Mouse (Mus musculus) heart, adult 9 months (tissue): ENCODE measurements around the gene Rad50.

Source experiments
- DNase-seq, 2 experiments: peaks; one replicate each; pipeline ENCODE4 v3.0.0; 2022; ENCODE audit warnings: low spot score in 2 of 2

Rad50 gene

DNA sequence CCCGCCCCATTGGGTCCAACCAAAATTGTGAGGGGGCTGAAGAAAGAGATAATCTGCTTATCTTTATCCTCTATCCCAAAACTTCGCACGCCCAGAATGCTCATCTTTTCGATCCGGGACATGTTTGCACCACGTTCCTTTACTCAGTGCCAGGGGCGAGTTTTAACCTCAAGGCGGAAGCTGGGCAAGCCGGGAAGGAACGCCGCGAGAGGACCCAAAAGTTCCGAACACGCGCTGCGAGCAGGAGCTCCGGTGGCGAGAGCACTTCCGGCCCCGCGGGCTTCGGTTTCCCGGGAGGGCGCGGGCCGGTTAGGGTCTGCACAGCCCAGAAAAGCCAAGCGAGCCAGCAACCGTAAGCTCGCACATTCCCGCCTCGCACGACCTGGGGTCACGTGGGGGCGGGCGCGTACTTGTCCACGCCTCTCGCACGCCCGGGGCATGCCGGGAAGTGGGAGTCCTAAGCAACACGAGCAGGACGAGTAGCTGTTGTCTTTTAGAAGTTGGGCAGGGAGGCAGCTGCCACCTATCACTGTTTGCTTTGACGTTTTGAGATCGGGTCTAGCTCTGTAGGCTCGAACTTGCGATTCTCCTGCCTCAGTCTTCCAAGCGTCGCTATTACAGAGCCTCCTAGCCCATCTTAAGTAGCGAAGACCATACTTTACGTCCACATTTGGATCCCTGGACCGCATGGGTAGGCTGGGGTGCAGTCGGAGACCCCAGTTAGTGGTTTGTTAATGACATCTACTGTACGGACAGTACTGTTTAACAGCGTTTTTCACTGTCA is at the start of gene Rad50:
TSS of gene Rad50 (minus strand) at position 386 of the 784 bp plus-strand sequence.
- peak; percentile 87 to 91 for DNase-seq

DNA sequence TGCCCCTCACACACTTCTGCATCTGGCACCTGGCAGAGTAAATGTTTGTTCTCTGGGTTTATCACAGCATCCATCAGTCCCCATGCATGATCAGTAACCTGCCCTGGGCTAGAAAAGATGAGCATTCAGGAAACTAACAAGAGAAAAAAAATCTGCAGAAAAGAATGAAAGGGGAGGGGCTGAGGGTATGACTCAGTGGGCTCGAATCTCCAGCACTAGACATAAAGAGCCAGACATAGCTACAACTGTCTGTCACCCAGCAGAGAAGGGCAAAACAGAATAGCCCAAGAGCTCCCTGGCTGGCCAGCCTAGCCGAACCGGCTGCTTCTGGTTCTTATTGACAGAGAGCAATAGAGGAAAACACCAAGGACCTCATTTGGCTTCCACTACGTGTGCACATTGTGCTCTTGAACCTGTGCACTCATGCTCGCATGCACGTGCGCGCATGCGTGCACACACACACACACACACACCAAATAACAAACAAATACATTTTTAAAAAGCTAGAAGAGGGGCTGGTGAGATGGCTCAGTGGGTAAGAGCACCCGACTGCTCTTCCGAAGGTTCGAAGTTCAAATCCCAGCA is 48.0 kb upstream of the Rad50 start:
- no peak for DNase-seq

DNA sequence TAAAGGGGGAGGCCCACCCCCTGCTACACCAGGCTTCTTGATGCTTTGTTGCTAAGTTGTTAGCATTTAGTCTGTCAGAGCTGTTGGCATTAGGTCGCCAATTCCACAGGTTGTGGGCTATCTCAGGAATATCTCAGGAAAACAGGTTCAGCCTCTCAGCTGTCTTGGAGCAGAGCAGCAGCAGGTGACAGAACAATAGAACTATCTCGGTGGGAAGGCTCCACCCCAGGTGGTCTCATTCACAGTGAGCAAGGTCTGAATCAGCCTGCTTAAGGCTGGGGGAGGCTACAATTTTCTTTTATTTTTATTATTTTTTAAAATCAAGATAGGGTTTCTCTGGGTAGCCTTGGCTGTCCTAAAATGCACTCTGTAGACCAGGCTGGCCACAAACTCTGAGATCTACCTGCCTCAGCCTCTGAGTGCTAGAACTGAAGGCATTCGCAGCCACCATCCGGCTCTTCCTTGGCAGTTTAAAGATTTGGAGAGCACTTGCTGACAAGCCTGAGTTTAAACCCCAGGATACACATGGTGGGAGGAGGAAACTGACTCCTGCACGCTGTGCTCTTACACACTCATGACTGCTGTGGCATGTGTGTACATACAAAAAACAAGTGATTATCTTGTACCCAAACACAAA is 42.7 kb upstream of the Rad50 start:
- DNase-seq, result no peak

DNA sequence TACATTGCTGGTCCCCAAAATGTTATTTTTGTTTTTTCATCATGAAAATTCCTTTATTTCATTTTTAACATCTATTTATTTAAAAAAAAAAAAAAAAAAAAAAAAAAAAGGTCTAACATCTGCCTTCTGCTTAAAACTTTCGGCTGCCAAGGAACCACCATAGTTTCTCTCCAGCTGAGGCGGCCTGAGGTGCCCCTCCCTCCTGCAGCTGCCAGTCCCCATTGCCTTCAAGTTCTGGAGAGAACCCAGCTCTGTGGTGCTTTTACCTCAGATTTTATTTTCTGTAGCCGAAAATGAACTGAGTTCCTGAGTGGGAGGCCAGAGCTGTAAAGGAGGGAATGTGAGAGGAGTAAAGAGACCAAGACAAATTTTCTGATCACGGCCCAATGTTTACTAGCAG is 42.2 kb upstream of the Rad50 start:
- DNase-seq, result no peak

DNA sequence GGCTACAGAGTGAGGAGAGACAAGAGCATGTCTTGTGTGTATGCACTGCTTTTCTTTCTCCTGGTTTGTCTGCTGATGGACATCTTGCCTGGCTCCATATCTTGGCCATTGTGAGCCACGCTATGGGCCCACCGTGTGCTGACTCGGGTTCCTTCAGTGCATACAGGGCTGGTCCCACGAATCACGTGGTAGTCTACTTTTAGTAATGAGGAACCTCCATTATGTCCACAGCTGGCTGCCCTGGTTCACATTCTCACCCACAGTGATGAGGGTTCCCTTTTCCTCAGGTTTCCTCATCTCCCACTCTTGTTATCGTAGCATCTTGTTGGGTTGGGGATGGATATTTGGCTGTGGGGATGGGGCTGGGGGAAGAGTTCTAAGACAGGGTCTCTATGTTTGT is 41.5 kb upstream of the Rad50 start:
- DNase-seq, result no peak

DNA sequence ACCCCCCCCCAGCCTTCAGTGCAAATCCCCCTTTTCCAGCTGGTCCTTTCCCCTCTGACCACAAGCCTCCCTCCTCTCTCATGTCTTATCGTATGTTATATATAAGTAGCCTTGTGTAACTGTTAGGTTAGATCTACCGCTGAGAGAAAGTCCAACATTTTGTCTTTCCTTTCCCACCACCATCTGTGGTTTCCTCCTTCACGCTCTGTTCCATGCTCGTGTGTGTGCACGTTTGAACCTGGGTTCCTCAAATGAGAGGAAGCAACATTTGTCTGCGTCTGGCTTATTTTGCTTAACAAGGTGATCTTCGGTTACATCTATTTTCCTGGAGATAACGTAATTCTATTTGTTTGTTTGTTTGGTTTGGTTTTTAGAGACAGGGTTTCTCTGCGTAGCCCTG is 40.9 kb upstream of the Rad50 start:
- no peak for DNase-seq

DNA sequence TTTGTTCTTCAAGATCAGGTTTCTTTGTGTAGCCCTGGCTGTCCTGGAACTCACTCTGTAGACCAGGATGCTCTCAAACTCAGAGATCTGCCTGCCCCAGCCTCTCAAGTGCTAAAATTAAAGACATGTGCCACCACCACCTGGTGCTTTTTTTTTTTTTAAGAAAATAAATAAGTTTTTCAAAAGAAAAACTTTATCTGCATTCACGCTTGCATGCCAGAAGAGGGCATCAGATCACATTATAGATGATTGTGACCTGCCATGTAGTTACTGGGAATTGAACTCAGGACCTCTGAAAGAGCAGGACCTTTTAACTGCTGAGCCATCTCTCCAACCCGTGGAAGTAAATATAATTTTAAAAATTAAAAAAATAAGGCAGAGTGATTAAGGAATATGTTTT is 38.1 kb upstream of the Rad50 start:
- DNase-seq, result no peak

DNA sequence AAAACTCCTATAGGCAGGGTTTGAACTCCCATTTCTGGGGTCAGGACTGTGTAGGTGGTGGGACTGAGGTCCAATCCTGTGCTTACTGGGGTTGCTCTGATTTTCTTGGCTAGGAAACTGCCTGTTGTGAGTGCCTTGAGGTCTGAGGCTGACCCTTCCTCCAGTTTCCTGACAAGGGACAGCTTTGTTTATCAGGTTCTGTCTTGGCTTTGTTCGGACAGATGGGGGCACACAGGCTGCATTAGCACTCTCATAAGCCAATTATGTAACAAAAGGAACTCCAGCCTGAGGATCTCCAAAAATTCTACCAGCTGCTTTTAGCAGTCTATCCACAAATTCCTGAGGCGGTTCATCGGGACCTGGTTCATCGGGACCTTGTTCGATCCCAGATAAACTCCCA is 35.2 kb upstream of the Rad50 start:
- peak; percentile 47 to 59 for DNase-seq

DNA sequence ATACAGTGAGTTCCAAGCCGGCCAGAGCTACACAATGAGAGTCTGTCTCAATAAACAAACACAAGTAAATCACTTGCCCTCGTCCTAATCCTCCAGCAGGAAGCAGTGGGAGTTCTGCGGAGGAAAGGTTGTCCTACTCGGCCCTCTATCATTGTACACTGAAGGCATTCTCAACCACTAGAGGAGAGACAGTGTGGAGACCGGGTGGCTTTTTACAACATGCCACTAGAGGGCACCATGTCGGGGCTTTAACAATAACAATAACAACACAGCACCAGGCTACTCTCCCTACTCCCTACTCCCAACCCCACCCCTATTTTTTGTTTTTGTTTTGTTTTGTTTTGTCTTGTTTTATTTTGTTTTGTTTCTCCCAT is 30.4 kb upstream of the Rad50 start:
- DNase-seq, result peak; percentile 65 to 69

DNA sequence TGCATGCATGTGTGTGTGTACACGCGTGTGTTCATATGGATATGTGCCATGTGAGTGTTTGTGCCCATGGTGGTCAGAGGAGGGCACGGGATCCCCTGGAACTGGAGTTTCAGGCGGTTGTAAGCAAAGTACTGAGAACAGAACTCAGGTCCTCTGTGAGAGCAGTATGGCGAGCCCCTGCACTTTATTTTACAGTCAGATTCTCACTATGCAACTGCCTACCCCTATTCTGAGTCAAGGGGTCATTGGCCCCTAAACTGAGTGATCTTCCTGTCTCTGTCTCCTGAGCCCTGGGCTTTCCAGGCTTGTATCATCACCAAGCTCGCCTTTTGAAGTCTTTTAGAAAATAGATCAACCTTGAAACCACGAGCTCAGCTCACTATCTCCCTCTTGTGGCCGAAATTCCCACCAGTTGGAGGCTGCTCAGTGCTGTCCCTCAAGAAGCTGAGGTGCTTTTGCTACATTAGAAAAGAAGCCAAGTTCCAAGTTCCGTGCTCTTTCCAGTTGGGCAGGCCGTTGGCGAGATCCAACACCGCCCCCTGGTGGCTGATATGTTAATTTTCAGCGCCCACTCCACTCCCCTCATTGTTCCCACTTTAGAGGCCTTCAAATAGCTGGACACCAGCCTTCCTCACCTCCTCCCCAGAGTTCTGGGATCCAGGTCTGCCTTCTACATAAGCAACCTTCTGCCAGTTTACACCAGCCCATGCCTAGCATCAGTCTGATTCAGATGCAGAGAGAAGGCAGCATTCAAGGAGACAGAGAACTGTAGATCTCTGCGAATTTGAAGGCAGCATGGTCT is 29.9 kb upstream of the Rad50 start:
- DNase-seq, result peak; percentile 56 to 76

DNA sequence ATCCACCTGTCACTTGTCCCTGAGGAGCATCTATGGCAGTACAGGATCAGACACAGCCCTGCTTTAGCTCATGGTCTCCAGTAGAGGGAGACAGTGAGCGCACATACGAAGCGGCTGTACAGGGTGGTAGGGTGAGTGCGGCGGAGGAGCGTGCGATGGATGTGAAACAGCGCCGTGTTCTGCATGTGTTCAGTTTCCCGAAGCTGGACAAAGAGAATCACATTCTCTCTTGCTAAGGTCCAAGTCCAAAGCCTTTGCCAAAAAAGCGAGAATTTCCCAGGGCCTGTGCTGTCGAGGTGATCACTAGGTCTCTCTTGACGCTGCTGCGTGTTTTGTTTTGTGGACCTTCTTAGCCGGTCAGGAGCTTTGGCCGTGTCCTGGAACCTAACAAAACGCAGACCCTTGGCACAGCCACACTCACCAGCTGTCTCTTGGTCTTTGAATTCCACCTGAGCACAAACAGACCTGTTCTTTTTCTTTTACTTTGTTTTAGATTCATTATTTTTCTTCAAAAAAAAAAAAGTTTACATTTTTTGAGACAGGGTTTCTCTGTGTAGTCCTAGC is 28.6 kb upstream of the Rad50 start:
- peak; percentile 54 to 61 for DNase-seq

DNA sequence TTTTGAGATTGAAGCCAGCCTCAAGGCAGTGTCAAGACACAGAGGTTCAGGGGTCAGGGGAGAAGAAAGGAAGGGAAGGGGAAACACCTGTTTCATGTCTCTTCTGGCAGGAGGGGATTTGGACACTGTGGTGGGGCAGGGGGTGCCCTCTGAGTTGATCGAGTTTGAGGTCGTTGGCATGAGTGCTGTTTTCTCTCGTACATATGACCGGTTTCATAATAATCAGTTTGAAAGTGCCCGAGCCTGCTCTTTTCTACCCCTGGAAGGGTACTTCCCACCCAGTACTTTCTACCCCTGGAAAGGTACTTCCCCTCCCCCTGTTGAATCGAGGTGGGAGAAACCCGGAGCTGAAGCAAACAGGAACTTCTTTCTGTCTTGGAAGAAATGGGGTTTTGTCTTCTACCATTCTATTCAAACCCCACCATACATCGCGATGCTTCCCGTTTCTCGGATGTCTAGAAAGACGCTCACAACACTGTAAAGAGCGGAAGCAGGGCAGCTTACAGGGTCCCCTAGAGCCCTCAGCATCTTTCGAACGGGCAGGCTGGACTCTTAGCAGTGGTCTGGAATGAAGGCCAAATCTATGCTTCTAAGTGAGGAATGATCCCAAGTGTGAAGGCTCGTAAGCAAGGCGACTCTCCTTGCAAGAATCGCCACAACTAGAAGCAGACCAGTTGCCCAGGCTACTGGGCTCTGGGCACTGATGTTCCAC is 28.0 kb upstream of the Rad50 start:
- no peak for DNase-seq

DNA sequence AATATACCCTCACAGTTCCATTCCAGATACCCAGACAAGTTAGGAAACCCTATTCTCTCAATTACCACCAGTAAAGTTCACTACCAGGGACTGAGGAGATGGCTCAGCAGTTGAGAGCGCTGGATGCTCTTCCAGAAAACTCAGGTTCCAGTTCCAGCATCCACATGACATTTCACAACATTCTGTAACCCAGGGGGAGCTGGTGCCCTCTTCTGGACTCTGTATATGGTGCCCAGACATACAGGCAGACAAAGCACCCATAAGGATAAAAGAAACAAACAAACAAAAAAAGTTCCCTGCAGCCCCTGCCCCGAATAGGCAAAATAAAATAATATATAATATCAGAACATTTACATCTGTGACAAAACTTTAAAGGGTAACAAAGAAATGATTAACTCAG is 27.3 kb upstream of the Rad50 start:
- no peak for DNase-seq

DNA sequence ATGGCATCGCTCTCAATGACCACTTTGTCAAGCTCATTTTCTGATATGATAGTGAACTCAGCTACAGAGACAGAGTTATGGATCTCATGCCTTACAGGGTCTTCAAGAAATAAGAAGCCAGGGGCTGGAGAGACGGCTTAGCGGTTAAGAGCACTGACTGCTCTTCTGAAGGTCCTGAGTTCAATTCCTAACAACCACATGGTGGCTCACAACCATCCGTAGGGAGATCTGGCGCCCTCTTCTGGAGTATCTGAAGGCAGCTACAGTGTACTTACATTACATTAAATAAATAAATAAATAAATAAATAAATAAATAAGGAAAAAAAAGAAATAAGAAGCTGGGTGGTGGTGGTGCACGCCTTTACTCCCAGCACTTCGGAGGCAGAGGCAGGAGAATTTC is 26.7 kb upstream of the Rad50 start:
- no peak for DNase-seq

DNA sequence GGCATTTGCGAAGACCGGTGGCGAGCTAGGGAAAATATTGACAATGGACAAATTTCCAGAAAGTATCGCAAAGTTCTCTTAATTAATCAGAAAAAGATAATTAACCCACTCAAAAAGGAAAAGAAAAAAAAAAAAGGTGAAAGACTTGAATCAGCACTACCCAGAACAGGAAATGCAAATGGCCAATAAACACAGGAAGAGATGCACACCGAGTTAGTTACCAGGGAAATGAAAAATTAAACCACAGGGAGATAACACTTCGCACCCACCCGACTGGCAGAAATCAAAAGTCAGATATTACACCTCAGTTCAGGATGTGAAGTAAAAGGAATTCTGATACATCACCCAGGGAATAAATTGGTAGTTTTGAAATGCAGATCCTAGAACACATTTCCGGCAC is 25.1 kb upstream of the Rad50 start:
- DNase-seq, result no peak

DNA sequence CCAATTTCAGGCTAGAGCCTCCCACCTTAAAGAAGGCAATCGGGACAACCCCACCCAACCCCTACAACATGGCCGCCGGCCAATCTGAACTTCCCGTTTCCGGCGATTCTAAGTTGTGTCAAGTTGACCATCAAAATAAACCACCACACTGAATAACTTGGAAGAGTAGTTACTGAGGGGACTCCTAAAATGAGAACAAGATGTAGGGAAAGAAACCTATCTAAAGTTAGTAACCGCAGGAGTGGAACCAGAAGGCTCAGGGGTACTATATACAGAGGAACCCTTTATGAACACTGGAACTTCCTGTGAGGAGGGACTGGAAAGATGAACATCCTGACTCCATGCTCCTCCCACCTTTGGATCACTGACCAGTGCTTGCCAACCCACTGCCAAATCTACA is 24.3 kb upstream of the Rad50 start:
- no peak for DNase-seq

DNA sequence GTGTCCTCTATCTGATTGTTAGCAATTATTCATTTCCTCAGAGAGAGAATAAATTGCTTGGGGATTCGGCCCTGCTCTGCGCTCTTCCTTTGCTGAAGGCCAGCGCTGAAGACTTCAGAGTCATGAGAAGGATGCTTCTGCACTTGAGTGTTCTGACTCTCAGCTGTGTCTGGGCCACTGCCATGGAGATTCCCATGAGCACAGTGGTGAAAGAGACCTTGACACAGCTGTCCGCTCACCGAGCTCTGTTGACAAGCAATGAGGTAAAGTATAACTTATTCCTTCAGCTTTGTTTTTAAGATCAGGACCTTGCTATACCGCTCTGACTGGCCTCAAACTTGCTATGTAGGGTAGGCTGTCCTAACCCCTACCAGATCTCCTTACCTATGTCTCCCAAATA is 13.6 kb upstream of the Rad50 start, which contains the start of gene Il5:
TSS of gene Il5 (plus strand) at position 80 of the 400 bp plus-strand sequence.
- no peak for DNase-seq

DNA sequence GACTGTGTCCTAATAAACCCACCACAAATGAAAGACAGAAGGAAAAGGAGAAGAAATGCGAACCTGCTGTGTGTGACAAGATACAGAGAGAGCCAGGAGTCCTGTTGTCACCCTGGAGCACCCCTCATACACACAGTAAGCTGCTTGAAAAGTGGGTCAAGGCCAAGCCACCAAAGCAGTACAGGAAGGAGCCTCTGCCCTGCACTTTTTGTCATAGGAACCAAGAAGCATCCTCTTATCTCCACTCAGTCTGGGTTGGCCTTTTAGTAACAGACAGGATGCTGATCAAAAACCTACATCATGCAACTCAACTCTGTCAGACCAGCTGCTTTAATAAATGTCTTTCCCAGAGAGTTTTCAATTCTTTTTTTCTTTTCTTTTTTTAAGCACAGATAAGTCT is 12.6 kb upstream of the Rad50 start:
- no peak for DNase-seq

DNA sequence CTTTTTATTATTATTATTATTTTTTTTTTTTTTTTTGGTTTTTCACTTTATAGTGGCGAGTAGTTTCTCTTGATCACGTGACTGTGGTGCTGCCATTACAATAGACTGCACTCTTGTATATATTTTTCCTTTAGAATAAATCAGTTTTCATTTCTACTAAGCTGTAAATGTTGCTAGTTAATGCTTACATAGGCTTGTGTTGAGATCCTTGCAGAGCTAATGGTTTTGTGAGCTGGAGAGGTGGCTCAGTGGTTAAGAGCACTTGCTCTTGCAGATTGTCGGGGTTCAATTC is 545 bp upstream of the Rad50 start:
- DNase-seq, result no peak

DNA sequence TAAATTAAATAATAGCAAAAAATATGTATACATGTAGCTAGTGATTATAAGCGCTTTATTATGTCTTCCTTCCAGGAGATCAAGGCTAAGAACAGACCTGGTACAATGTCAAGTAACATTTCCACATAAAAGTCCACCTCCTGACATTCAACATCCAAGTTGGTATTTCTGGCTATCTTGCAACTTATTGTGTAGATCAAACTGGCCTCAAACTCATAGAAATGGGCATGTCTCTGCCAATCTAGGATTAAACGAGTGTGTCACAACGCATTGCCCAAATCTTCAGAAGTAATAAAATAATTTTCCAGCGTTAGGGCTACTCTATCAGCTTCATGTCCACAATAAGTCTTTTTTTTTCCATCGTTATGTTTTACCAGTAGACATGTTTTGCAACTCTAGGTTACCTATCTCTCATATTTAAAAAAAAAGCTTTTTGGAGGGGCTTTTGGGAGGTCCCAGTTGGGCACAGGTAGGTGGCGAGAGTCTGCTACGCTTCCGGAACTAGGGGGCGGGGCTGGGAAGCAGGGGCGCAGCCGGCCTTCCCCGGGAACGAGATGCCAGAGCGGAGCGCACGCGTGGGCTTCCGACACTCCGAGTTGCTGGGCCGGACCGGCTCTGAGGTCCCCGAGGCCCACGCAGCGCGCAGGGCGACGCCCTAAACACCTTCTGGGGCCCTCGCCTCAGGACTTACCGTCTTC is 734 bp downstream of the Rad50 start:
- peak in 1 of 2 experiments; percentile 8 for DNase-seq

DNA sequence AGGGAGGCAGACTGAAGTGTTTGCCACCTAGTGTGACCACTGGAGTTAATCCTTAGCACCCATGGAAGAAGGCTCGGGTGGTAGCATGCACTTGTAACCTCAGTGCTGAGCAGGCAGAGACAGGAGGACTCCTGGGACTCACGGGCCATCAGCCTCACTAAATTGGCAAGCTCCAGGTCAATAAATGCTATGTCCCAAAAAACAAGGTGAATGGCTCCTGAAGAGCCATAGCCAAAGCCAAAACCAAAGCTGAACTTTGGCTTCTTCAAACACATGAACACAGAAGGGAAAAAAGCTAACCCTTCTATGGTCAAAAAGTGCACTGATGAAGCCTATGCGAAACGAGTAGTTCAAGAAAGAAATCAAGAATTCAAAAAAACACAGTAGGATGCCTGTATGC is 7.8 kb downstream of the Rad50 start:
- no peak for DNase-seq
